Mouse (Mus musculus): Measurements from ENCODE around the gene Cux2. TPM values are rescaled to one million over a fixed set of nuclear protein-coding genes. Genes with fewer than 3 reads are reported as not detected.

Gene Cux2
- polyA plus RNA-seq, 1 experiment, result 0.62 TPM

DNA sequence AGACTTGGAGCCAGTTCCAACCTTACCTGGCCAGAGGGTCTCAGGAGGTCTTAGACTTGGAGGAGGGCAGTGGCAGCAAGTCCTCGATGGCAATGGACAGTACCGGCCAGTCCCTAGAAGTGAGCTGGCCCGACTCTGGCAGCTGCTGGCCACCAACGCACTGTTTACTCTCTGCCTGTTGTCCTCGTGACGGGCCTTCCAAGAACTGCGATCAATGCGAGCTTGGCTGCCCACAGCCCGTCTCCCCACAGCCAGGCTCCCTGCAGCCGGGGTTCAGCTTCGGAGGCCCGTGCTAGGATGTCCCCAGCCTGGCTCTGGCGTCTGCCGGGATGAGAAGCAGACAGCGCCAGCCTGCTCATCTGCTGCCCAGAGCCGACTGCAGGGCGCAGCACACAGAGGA, 30.6 kb downstream of the Cux2 start:
- no peaks in the 10 kb centered on the region for H3K79me2 ChIP-seq (ENCODE audit: control insufficient read depth, insufficient read depth)
- H3K4me2 ChIP-seq (ENCODE audit: low read depth), result no peak overlapping the region
- H3K27me3 ChIP-seq (ENCODE audit: control insufficient read depth, insufficient read depth, insufficient read length), result peaks cover 58% of the 10 kb centered on the region
- no peak overlapping the region for H3ac ChIP-seq (ENCODE audit: control insufficient read depth, insufficient read length)
- no peak overlapping the region for H3K4me3 ChIP-seq
- TF ChIP-seq MAX (IDR thresholded peaks at IDR 0.05; ENCODE audit: low read depth) (no peak), E2F4 (IDR thresholded peaks at IDR 0.05; ENCODE audit: insufficient read depth) (no peak), MYOD1 (IDR thresholded peaks at IDR 0.05; ENCODE audit: control insufficient read depth in 1 of 3, insufficient read length in 2 of 3, low read depth in 2 of 3) (no peak), TCF12 (IDR thresholded peaks at IDR 0.05; ENCODE audit: insufficient read depth, poor library complexity, severe bottlenecking) (no peak), TCF3 (IDR thresholded peaks at IDR 0.05; ENCODE audit: insufficient read length, low read depth) (no peak), REST (IDR thresholded peaks at IDR 0.05; ENCODE audit: insufficient read depth, insufficient read length) (no peak), SRF (IDR thresholded peaks at IDR 0.05; ENCODE audit: control insufficient read depth, insufficient read length, low read depth) (no peak), POLR2A (IDR thresholded peaks at IDR 0.05; ENCODE audit: insufficient read length, low read depth) (no peak), POLR2AphosphoS2 (IDR thresholded peaks at IDR 0.05; ENCODE audit: insufficient read length, low read depth) (no peak), CEBPB (IDR thresholded peaks at IDR 0.05; ENCODE audit: insufficient read depth, poor library complexity, severe bottlenecking) (no peak), USF1 (IDR thresholded peaks at IDR 0.05; ENCODE audit: low read depth) (no peak), MYOG (IDR thresholded peaks at IDR 0.05; ENCODE audit: control insufficient read depth in 1 of 3, insufficient read depth in 1 of 3, insufficient read length in 2 of 3, low read depth in 2 of 3) (no peak)
- no peaks in the 10 kb centered on the region for H3K36me3 ChIP-seq (ENCODE audit: control insufficient read depth, insufficient read depth)

DNA sequence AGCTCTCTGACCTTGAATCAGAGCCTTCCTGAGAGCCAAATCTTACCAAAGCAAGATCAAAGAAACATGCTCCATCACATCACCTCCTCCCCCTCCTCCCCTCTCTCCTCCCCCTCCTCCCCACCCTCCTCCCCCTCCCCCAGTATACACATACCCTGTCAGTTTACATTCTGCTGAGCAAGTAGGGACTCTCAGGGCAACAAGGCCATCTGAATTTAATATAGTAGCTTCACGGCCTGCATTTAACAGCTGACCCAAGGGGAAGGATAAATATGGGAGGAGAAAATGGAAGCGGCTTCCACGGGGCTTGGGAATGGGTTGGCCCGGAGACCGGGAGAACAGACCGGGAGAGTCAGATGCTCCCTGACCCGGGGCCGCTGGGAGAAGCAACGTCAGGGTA, 32.1 kb downstream of the Cux2 start:
- H3K4me2 ChIP-seq (ENCODE audit: low read depth), result no peak overlapping the region
- no peaks in the 10 kb centered on the region for H3K79me2 ChIP-seq (ENCODE audit: control insufficient read depth, insufficient read depth)
- H3K4me3 ChIP-seq, result no peak overlapping the region
- H3ac ChIP-seq (ENCODE audit: control insufficient read depth, insufficient read length), result no peak overlapping the region
- TF ChIP-seq MAX (IDR thresholded peaks at IDR 0.05; ENCODE audit: low read depth), result no peak
- no peak for TF ChIP-seq E2F4 (IDR thresholded peaks at IDR 0.05; ENCODE audit: insufficient read depth)
- TF ChIP-seq TCF3 (IDR thresholded peaks at IDR 0.05; ENCODE audit: insufficient read length, low read depth), result no peak
- no peak for TF ChIP-seq POLR2AphosphoS2 (IDR thresholded peaks at IDR 0.05; ENCODE audit: insufficient read length, low read depth)
- TF ChIP-seq MYOD1 (IDR thresholded peaks at IDR 0.05; ENCODE audit: control insufficient read depth in 1 of 3, insufficient read length in 2 of 3, low read depth in 2 of 3), result no peak
- TF ChIP-seq USF1 (IDR thresholded peaks at IDR 0.05; ENCODE audit: low read depth), result no peak
- TF ChIP-seq CEBPB (IDR thresholded peaks at IDR 0.05; ENCODE audit: insufficient read depth, poor library complexity, severe bottlenecking), result no peak
- TF ChIP-seq TCF12 (IDR thresholded peaks at IDR 0.05; ENCODE audit: insufficient read depth, poor library complexity, severe bottlenecking), result no peak
- TF ChIP-seq SRF (IDR thresholded peaks at IDR 0.05; ENCODE audit: control insufficient read depth, insufficient read length, low read depth), result no peak
- TF ChIP-seq MYOG (IDR thresholded peaks at IDR 0.05; ENCODE audit: control insufficient read depth in 1 of 3, insufficient read depth in 1 of 3, insufficient read length in 2 of 3, low read depth in 2 of 3), result no peak
- TF ChIP-seq POLR2A (IDR thresholded peaks at IDR 0.05; ENCODE audit: insufficient read length, low read depth), result no peak
- TF ChIP-seq REST (IDR thresholded peaks at IDR 0.05; ENCODE audit: insufficient read depth, insufficient read length), result no peak
- H3K27me3 ChIP-seq (ENCODE audit: control insufficient read depth, insufficient read depth, insufficient read length), result peaks cover 70% of the 10 kb centered on the region
- no peaks in the 10 kb centered on the region for H3K36me3 ChIP-seq (ENCODE audit: control insufficient read depth, insufficient read depth)

DNA sequence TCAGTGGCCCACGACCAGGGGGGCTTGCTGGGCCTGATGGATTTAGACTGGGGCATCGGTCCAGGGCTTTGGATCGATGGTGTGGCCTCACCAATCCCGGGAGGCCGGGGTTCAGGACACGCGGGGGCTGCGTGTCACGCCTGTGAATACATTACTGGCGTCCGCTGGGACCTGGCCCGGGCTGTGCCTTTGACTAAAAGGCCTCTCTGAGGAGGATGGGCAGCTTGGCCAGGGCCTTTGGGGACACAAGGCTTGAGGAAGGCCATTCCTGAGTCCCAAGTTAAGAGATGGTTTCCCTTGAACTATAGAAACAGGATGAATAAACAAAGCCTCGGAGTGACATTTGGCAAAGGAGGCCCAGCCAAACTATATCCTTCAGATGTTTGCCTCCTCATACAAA, 32.6 kb downstream of the Cux2 start:
- Histone ChIP-seq H3ac (ENCODE audit: control insufficient read depth, insufficient read length) (no peak overlapping the region), H3K27me3 (ENCODE audit: control insufficient read depth, insufficient read depth, insufficient read length) (peaks cover 75% of the 10 kb centered on the region), H3K4me3 (no peak overlapping the region), H3K36me3 (ENCODE audit: control insufficient read depth, insufficient read depth) (no peaks in the 10 kb centered on the region), H3K79me2 (ENCODE audit: control insufficient read depth, insufficient read depth) (no peaks in the 10 kb centered on the region), H3K4me2 (ENCODE audit: low read depth) (no peak overlapping the region)
- TF ChIP-seq POLR2A (IDR thresholded peaks at IDR 0.05; ENCODE audit: insufficient read length, low read depth) (no peak), E2F4 (IDR thresholded peaks at IDR 0.05; ENCODE audit: insufficient read depth) (no peak), TCF12 (IDR thresholded peaks at IDR 0.05; ENCODE audit: insufficient read depth, poor library complexity, severe bottlenecking) (no peak), USF1 (IDR thresholded peaks at IDR 0.05; ENCODE audit: low read depth) (no peak), MAX (IDR thresholded peaks at IDR 0.05; ENCODE audit: low read depth) (no peak), TCF3 (IDR thresholded peaks at IDR 0.05; ENCODE audit: insufficient read length, low read depth) (no peak), MYOG (IDR thresholded peaks at IDR 0.05; ENCODE audit: control insufficient read depth in 1 of 3, insufficient read depth in 1 of 3, insufficient read length in 2 of 3, low read depth in 2 of 3) (no peak), SRF (IDR thresholded peaks at IDR 0.05; ENCODE audit: control insufficient read depth, insufficient read length, low read depth) (no peak), MYOD1 (IDR thresholded peaks at IDR 0.05; ENCODE audit: control insufficient read depth in 1 of 3, insufficient read length in 2 of 3, low read depth in 2 of 3) (no peak)

DNA sequence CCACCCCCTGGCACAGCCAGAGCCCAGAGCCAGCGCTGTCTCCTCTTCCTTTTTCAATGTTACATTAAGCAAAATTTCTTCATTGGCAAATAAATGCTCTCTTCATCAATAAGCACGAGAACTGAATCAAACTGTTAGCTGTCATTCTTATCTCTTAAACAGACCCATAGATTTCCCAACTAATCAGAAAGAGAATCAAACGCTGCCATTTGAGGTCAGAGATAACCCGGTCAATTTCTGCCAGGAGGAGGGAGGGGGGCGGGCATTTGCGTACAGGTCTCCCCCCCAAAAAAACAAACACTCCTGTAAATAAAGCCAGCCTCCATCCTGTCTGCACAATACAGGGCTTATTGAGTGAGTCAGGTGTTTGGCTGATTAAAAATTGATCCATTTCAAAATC, 33.2 kb downstream of the Cux2 start:
- peaks cover 79% of the 10 kb centered on the region for H3K27me3 ChIP-seq (ENCODE audit: control insufficient read depth, insufficient read depth, insufficient read length)
- no peak overlapping the region for H3ac ChIP-seq (ENCODE audit: control insufficient read depth, insufficient read length)
- no peak for TF ChIP-seq POLR2AphosphoS2 (IDR thresholded peaks at IDR 0.05; ENCODE audit: insufficient read length, low read depth)
- no peak for TF ChIP-seq TCF12 (IDR thresholded peaks at IDR 0.05; ENCODE audit: insufficient read depth, poor library complexity, severe bottlenecking)
- TF ChIP-seq CEBPB (IDR thresholded peaks at IDR 0.05; ENCODE audit: insufficient read depth, poor library complexity, severe bottlenecking), result no peak
- no peak for TF ChIP-seq MYOG (IDR thresholded peaks at IDR 0.05; ENCODE audit: control insufficient read depth in 1 of 3, insufficient read depth in 1 of 3, insufficient read length in 2 of 3, low read depth in 2 of 3)
- no peak for TF ChIP-seq E2F4 (IDR thresholded peaks at IDR 0.05; ENCODE audit: insufficient read depth)
- TF ChIP-seq USF1 (IDR thresholded peaks at IDR 0.05; ENCODE audit: low read depth), result no peak
- no peak for TF ChIP-seq MYOD1 (IDR thresholded peaks at IDR 0.05; ENCODE audit: control insufficient read depth in 1 of 3, insufficient read length in 2 of 3, low read depth in 2 of 3)
- no peak for TF ChIP-seq MAX (IDR thresholded peaks at IDR 0.05; ENCODE audit: low read depth)
- TF ChIP-seq REST (IDR thresholded peaks at IDR 0.05; ENCODE audit: insufficient read depth, insufficient read length), result no peak
- H3K4me3 ChIP-seq, result no peak overlapping the region
- no peaks in the 10 kb centered on the region for H3K36me3 ChIP-seq (ENCODE audit: control insufficient read depth, insufficient read depth)
- no peak overlapping the region for H3K4me2 ChIP-seq (ENCODE audit: low read depth)
- H3K79me2 ChIP-seq (ENCODE audit: control insufficient read depth, insufficient read depth), result no peaks in the 10 kb centered on the region

DNA sequence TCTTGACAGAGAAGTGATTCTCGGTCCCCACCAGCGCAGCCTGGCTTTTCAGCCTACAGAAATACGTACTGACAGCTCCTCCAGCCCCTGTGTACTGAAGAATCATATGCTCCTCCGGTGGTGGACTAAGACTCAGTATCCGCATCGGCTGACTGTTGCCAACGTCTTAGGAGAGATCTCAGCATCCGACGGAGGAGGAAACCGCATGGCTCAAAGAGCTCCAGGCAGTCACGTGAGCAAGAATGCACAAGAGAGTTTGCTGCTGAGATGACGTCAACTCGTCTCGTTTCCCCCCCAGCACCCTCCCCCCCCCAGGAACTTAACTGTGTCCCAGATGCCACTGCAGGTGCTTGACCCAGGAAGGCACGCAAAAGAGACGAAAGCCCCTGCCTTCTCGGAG, 34.8 kb downstream of the Cux2 start:
- Histone ChIP-seq H3K4me2 (ENCODE audit: low read depth) (no peak overlapping the region), H3K36me3 (ENCODE audit: control insufficient read depth, insufficient read depth) (no peaks in the 10 kb centered on the region), H3K79me2 (ENCODE audit: control insufficient read depth, insufficient read depth) (no peaks in the 10 kb centered on the region), H3ac (ENCODE audit: control insufficient read depth, insufficient read length) (no peak overlapping the region), H3K4me3 (no peak overlapping the region), H3K27me3 (ENCODE audit: control insufficient read depth, insufficient read depth, insufficient read length) (peaks cover 71% of the 10 kb centered on the region)
- TF ChIP-seq CEBPB (IDR thresholded peaks at IDR 0.05; ENCODE audit: insufficient read depth, poor library complexity, severe bottlenecking) (no peak), SRF (IDR thresholded peaks at IDR 0.05; ENCODE audit: control insufficient read depth, insufficient read length, low read depth) (no peak), POLR2A (IDR thresholded peaks at IDR 0.05; ENCODE audit: insufficient read length, low read depth) (no peak), USF1 (IDR thresholded peaks at IDR 0.05; ENCODE audit: low read depth) (no peak)

Data from myocyte (in vitro differentiated cells).